Mouse (Mus musculus): Measurements from ENCODE around the gene Ltbp4. TPM values are rescaled to one million over a fixed set of nuclear protein-coding genes. Genes with fewer than 3 reads are reported as not detected.

Gene Ltbp4
- total RNA-seq, 1 experiment, result 65.8 TPM

DNA sequence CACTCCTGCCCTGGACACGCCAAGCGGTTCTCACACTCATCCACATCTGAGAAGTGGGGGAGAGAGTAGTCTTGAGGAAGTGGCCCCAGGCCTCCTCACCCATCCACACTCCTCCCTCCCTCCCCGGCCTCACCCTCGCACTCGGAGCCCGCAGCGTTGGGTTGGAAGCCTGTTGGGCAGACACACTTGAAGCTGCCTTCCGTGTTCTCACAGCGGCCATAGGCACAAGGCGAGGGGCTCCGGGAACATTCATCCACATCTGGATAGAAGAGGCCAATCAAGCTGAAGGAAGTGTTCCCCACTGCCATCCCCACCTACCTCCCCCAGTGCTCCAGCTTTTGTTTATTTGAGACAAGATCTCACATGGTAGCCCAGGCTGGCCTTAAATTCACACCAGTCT is 13.3 kb downstream of the Ltbp4 start:
- in situ Hi-C loops (cut with MboI; ENCODE audit: low sequenced_read_pairs in 2 of 2, unreplicated experiment in 2 of 2), result no loop called here

DNA sequence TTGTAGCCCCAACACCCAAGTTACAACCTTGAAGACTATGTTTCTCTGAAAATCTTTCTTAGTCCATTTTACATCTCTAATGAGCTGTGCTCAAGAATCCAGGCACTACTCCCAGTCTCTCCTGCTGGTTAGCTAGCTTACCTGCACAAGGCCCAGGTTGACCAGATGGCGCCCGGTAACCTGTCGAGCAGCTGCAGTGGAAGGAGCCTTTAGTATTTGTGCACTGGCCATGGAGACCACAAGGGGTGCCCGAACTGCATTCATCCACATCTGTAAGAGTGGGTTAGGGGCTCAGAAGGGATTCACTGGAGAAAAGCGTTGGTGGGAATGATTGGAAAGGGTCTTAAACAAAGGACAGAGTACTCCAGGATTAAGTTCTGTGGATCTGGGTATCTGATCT is 14.5 kb downstream of the Ltbp4 start:
- Histone ChIP-seq H3K27ac (ENCODE audit: insufficient read depth, low read depth, low read length, poor library complexity, severe bottlenecking) (no peak overlapping the region), H3K9me3 (ENCODE audit: control insufficient read depth, insufficient read depth, low read depth, low read length) (no peaks in the 10 kb centered on the region), H3K36me3 (ENCODE audit: control insufficient read depth, insufficient read depth, low read length, poor library complexity, severe bottlenecking) (peaks cover 39% of the 10 kb centered on the region), H3K4me3 (ENCODE audit: insufficient read depth in 1 of 2, low read depth in 1 of 2, low read length in 2 of 2, poor library complexity in 1 of 2, severe bottlenecking in 1 of 2) (no peak overlapping the region), H3K4me1 (ENCODE audit: control insufficient read depth in 2 of 2, insufficient read depth in 2 of 2, low read length in 2 of 2, poor library complexity in 1 of 2) (peaks cover 10 to 31% of the 10 kb centered on the region in 2 experiments), H3K9ac (ENCODE audit: insufficient read depth, low read depth, low read length, poor library complexity, severe bottlenecking) (no peak overlapping the region)
- in situ Hi-C loops (cut with MboI; ENCODE audit: low sequenced_read_pairs in 2 of 2, unreplicated experiment in 2 of 2), result no loop called here
- TF ChIP-seq ZC3H11A (IDR thresholded peaks at IDR 0.05; ENCODE audit: borderline replicate concordance, low read depth, low read length) (no peak), ZNF384 (IDR thresholded peaks at IDR 0.05; ENCODE audit: low read depth, low read length) (no peak), HCFC1 (IDR thresholded peaks at IDR 0.05; ENCODE audit: borderline replicate concordance, insufficient read depth, low read length) (no peak), CHD2 (IDR thresholded peaks at IDR 0.05; ENCODE audit: low read depth, low read length) (no peak), MAFK (IDR thresholded peaks at IDR 0.05; ENCODE audit: insufficient read depth, low read depth, low read length) (no peak)
- no peak for DNase-seq (ENCODE audit: low read depth, low spot score)

More for the DNA sequence above, 13.3 kb downstream of the Ltbp4 start:
- Histone ChIP-seq H3K9ac (ENCODE audit: insufficient read depth, low read depth, low read length, poor library complexity, severe bottlenecking) (no peak overlapping the region), H3K9me3 (ENCODE audit: control insufficient read depth, insufficient read depth, low read depth, low read length) (no peaks in the 10 kb centered on the region), H3K36me3 (ENCODE audit: control insufficient read depth, insufficient read depth, low read length, poor library complexity, severe bottlenecking) (peaks cover 35% of the 10 kb centered on the region), H3K27ac (ENCODE audit: insufficient read depth, low read depth, low read length, poor library complexity, severe bottlenecking) (no peak overlapping the region), H3K4me3 (ENCODE audit: insufficient read depth in 1 of 2, low read depth in 1 of 2, low read length in 2 of 2, poor library complexity in 1 of 2, severe bottlenecking in 1 of 2) (no peak overlapping the region), H3K4me1 (ENCODE audit: control insufficient read depth in 2 of 2, insufficient read depth in 2 of 2, low read length in 2 of 2, poor library complexity in 1 of 2) (peaks cover 13 to 38% of the 10 kb centered on the region in 2 experiments)
- no peak for TF ChIP-seq ZC3H11A (IDR thresholded peaks at IDR 0.05; ENCODE audit: borderline replicate concordance, low read depth, low read length)
- TF ChIP-seq HCFC1 (IDR thresholded peaks at IDR 0.05; ENCODE audit: borderline replicate concordance, insufficient read depth, low read length), result no peak
- no peak for TF ChIP-seq ZNF384 (IDR thresholded peaks at IDR 0.05; ENCODE audit: low read depth, low read length)
- TF ChIP-seq CHD2 (IDR thresholded peaks at IDR 0.05; ENCODE audit: low read depth, low read length), result no peak
- no peak for TF ChIP-seq MAFK (IDR thresholded peaks at IDR 0.05; ENCODE audit: insufficient read depth, low read depth, low read length)
- no peak for DNase-seq (ENCODE audit: low read depth, low spot score)

DNA sequence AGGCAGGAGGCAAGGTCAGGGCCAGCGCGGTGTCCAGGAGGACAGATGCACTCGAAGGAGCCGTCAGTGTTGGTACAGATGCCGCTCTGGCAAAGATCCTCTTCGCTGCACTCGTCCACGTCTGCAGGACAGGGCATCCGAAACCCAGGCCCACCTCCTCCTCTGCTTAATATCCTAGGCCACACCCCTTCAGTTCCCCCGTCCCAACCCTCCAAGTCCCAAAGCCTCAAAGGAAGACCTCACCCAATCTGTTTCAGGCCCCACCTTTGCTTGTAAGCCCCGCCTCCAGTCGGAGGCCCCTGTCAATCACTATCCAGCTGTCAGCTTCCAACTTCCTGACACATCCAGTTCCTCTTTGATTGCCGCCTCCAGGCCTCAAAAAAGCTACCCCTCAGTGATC is 15.2 kb downstream of the Ltbp4 start:
- Histone ChIP-seq H3K27ac (ENCODE audit: insufficient read depth, low read depth, low read length, poor library complexity, severe bottlenecking) (no peak overlapping the region), H3K4me1 (ENCODE audit: control insufficient read depth in 2 of 2, insufficient read depth in 2 of 2, low read length in 2 of 2, poor library complexity in 1 of 2) (peaks cover 10 to 24% of the 10 kb centered on the region in 2 experiments), H3K9ac (ENCODE audit: insufficient read depth, low read depth, low read length, poor library complexity, severe bottlenecking) (no peak overlapping the region), H3K9me3 (ENCODE audit: control insufficient read depth, insufficient read depth, low read depth, low read length) (no peaks in the 10 kb centered on the region), H3K4me3 (ENCODE audit: insufficient read depth in 1 of 2, low read depth in 1 of 2, low read length in 2 of 2, poor library complexity in 1 of 2, severe bottlenecking in 1 of 2) (peak overlapping the region; percentile 35 to 45; a peak in 1 of 4 replicates), H3K36me3 (ENCODE audit: control insufficient read depth, insufficient read depth, low read length, poor library complexity, severe bottlenecking) (peaks cover 37% of the 10 kb centered on the region)
- no peak for TF ChIP-seq ZNF384 (IDR thresholded peaks at IDR 0.05; ENCODE audit: low read depth, low read length)
- no peak for TF ChIP-seq ZC3H11A (IDR thresholded peaks at IDR 0.05; ENCODE audit: borderline replicate concordance, low read depth, low read length)
- TF ChIP-seq HCFC1 (IDR thresholded peaks at IDR 0.05; ENCODE audit: borderline replicate concordance, insufficient read depth, low read length), result no peak
- no peak for TF ChIP-seq CHD2 (IDR thresholded peaks at IDR 0.05; ENCODE audit: low read depth, low read length)
- no peak for TF ChIP-seq MAFK (IDR thresholded peaks at IDR 0.05; ENCODE audit: insufficient read depth, low read depth, low read length)
- in situ Hi-C loops (cut with MboI; ENCODE audit: low sequenced_read_pairs in 2 of 2, unreplicated experiment in 2 of 2), result no loop called here
- DNase-seq (ENCODE audit: low read depth, low spot score), result no peak

DNA sequence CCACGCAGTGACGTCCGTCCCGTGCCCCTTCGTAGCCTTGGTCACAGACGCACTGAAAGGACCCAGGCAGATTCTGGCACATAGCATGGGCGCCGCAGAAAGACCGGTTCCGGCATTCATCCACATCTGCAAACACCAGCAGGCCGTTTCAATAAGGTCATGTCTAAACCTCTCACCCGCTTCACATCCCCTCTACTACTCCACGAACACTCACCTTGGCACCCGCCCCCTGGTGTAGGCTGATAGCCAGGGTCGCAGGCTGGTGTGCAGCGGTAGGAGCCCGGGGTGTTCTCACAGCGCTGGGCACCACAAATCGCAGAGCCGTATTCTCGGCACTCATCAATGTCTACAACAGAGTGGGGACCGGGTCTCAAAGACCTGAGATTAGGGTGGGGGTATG is 18.1 kb downstream of the Ltbp4 start:
- H3K27ac ChIP-seq (ENCODE audit: insufficient read depth, low read depth, low read length, poor library complexity, severe bottlenecking), result no peak overlapping the region; the same call in 1 of the 2 replicates
- peaks cover 1% of the 10 kb centered on the region; the same call in 1 of the 2 replicates for H3K9me3 ChIP-seq (ENCODE audit: control insufficient read depth, insufficient read depth, low read depth, low read length)
- no peak for TF ChIP-seq CHD2 (IDR thresholded peaks at IDR 0.05; ENCODE audit: low read depth, low read length)
- no peak for TF ChIP-seq ZC3H11A (IDR thresholded peaks at IDR 0.05; ENCODE audit: borderline replicate concordance, low read depth, low read length)
- no peak for TF ChIP-seq ZNF384 (IDR thresholded peaks at IDR 0.05; ENCODE audit: low read depth, low read length)
- TF ChIP-seq HCFC1 (IDR thresholded peaks at IDR 0.05; ENCODE audit: borderline replicate concordance, insufficient read depth, low read length), result no peak
- TF ChIP-seq MAFK (IDR thresholded peaks at IDR 0.05; ENCODE audit: insufficient read depth, low read depth, low read length), result no peak
- no peak overlapping the region for H3K4me3 ChIP-seq (ENCODE audit: insufficient read depth in 1 of 2, low read depth in 1 of 2, low read length in 2 of 2, poor library complexity in 1 of 2, severe bottlenecking in 1 of 2)
- H3K36me3 ChIP-seq (ENCODE audit: control insufficient read depth, insufficient read depth, low read length, poor library complexity, severe bottlenecking), result peaks cover 36% of the 10 kb centered on the region
- H3K9ac ChIP-seq (ENCODE audit: insufficient read depth, low read depth, low read length, poor library complexity, severe bottlenecking), result no peak overlapping the region
- in situ Hi-C loops (cut with MboI; ENCODE audit: low sequenced_read_pairs in 2 of 2, unreplicated experiment in 2 of 2), result no loop called here
- H3K4me1 ChIP-seq (ENCODE audit: control insufficient read depth in 2 of 2, insufficient read depth in 2 of 2, low read length in 2 of 2, poor library complexity in 1 of 2), result peaks cover 3 to 13% of the 10 kb centered on the region in 2 experiments
- DNase-seq (ENCODE audit: low read depth, low spot score), result no peak

All from ES-E14 (cell line).